Mouse (Mus musculus): ENCODE data around the gene Otud5.
A peak's percentile ranks its signal among the peaks of the same experiment; 100 is the strongest.
"Not testable (repeated sequence)": the region's sequence is repeated elsewhere in the genome, so short reads cannot be mapped to it uniquely, and the experiment has no call there.

Otud5 gene

GRCm38 (mm10) chrX:7841163-7842162, at the start of gene Otud5:
Gene Otud5 (plus strand): TSS chrX:7841364.
- peak; percentile 69 to 81 for DNase-seq (ENCODE audit: low spot score in 2 of 2)

GRCm38 (mm10) chrX:7793361-7793760, 47.8 kb upstream of the Otud5 start:
- DNase-seq (ENCODE audit: low spot score in 2 of 2): no peak

GRCm38 (mm10) chrX:7795016-7795415, 46.1 kb upstream of the Otud5 start:
- DNase-seq (ENCODE audit: low spot score in 2 of 2): no peak

- DNase-seq (ENCODE audit: low spot score in 2 of 2): no peak
These were observed 43.8 kb upstream of the Otud5 start for GRCm38 (mm10) chrX:7797327-7797726.

GRCm38 (mm10) chrX:7802157-7802556, 39.0 kb upstream of the Otud5 start:
- not testable (repeated sequence) for DNase-seq (ENCODE audit: low spot score in 2 of 2)

- DNase-seq (ENCODE audit: low spot score in 2 of 2): not testable (repeated sequence)
These were observed 26.1 kb upstream of the Otud5 start for GRCm38 (mm10) chrX:7815016-7815415.

- peak; percentile 22 to 28 for DNase-seq (ENCODE audit: low spot score in 2 of 2)
These were observed 19.0 kb upstream of the Otud5 start, which contains the start of gene Kcnd1 for GRCm38 (mm10) chrX:7821865-7822779. Gene Kcnd1 (plus strand): TSS chrX:7822289.

- DNase-seq (ENCODE audit: low spot score in 2 of 2): no peak
These were observed 4.0 kb upstream of the Otud5 start for GRCm38 (mm10) chrX:7837146-7837545.

- no peak for DNase-seq (ENCODE audit: low spot score in 2 of 2)
These were observed 362 bp upstream of the Otud5 start for GRCm38 (mm10) chrX:7840842-7841162.

GRCm38 (mm10) chrX:7842318-7842717, 1.2 kb downstream of the Otud5 start:
- no peak for DNase-seq (ENCODE audit: low spot score in 2 of 2)

- DNase-seq (ENCODE audit: low spot score in 2 of 2): no peak
These were observed 6.7 kb downstream of the Otud5 start for GRCm38 (mm10) chrX:7847845-7848244.

- no peak for DNase-seq (ENCODE audit: low spot score in 2 of 2)
These were observed 13.4 kb downstream of the Otud5 start for GRCm38 (mm10) chrX:7854578-7854977.

- DNase-seq (ENCODE audit: low spot score in 2 of 2): no peak
These were observed 18.1 kb downstream of the Otud5 start for GRCm38 (mm10) chrX:7859191-7859753.

GRCm38 (mm10) chrX:7863181-7863580, 22.0 kb downstream of the Otud5 start:
- DNase-seq (ENCODE audit: low spot score in 2 of 2): no peak

- no peak for DNase-seq (ENCODE audit: low spot score in 2 of 2)
These were observed 23.4 kb downstream of the Otud5 start for GRCm38 (mm10) chrX:7864551-7864950.

GRCm38 (mm10) chrX:7865343-7865742, 24.2 kb downstream of the Otud5 start:
- no peak for DNase-seq (ENCODE audit: low spot score in 2 of 2)

- DNase-seq (ENCODE audit: low spot score in 2 of 2): no peak
These were observed 24.6 kb downstream of the Otud5 start for GRCm38 (mm10) chrX:7865786-7866185.

- no peak for DNase-seq (ENCODE audit: low spot score in 2 of 2)
These were observed 26.0 kb downstream of the Otud5 start for GRCm38 (mm10) chrX:7867141-7867540.

GRCm38 (mm10) chrX:7868506-7868905, 27.3 kb downstream of the Otud5 start:
- DNase-seq (ENCODE audit: low spot score in 2 of 2): no peak

- DNase-seq (ENCODE audit: low spot score in 2 of 2): no peak
These were observed 28.7 kb downstream of the Otud5 start for GRCm38 (mm10) chrX:7869826-7870225.

- DNase-seq (ENCODE audit: low spot score in 2 of 2): peak; percentile 43 to 69
These were observed 36.8 kb downstream of the Otud5 start, which contains the start of gene Pim2 for GRCm38 (mm10) chrX:7878007-7878419. Gene Pim2 (plus strand): TSS chrX:7878262.

- DNase-seq (ENCODE audit: low spot score in 2 of 2): peak in 1 of 2 experiments; percentile 16
These were observed 37.3 kb downstream of the Otud5 start for GRCm38 (mm10) chrX:7878495-7878894.

Measured in frontal cortex, postnatal 25 days (tissue).